Mouse (Mus musculus): ENCODE data around the gene 9930104L06Rik. TPM values are rescaled to one million over a fixed set of nuclear protein-coding genes. Genes with fewer than 3 reads are reported as not detected.

The 9930104L06Rik gene
- total RNA-seq (2014; rRNA removed) (15.6 and 21.7 TPM in 2 replicates), polyA plus RNA-seq (2015; fragmentation: Nextera tagmentation; extraction: Ambion mirVana) (8.9 and 9.3 TPM in 2 replicates)

- WGBS, result under 1% methylated on average over 52 of the region's 52 CpGs
- no peak for TF ChIP-seq CTCF (IDR thresholded peaks at IDR 0.05)
Observed at GRCm38 (mm10) chr4:124936613-124937471, at the start of gene 9930104L06Rik. Gene 9930104L06Rik, plus strand, starts transcription at chr4:124937048.

GRCm38 (mm10) chr4:124888702-124889101, 48.1 kb upstream of the 9930104L06Rik start:
- Histone ChIP-seq H3K4me3 (ENCODE audit: low read depth, low read length) (no peak overlapping the region), H3K9ac (replicated peaks; ENCODE audit: low read length, poor library complexity, severe bottlenecking) (no peak overlapping the region), H3K4me2 (ENCODE audit: low read depth, low read length, poor library complexity, severe bottlenecking) (no peak overlapping the region), H3K27ac (ENCODE audit: low read depth, low read length) (no peak overlapping the region), H3K9me3 (ENCODE audit: low read length) (no peaks in the 10 kb centered on the region), H3K4me1 (ENCODE audit: insufficient read depth, low read length) (no peaks in the 10 kb centered on the region; the same call in 1 of the 2 replicates), H3K27me3 (ENCODE audit: insufficient read depth, low read length) (no peaks in the 10 kb centered on the region), H3K36me3 (ENCODE audit: insufficient read depth, low read length) (0 out of 2 replicates have a peak, but pooled peaks cover 4% of the 10 kb centered on the region)
- DNase-seq (ENCODE audit: low spot score) (no peak), ATAC-seq (ENCODE audit: low FRiP score) (no peak)
- no peak for TF ChIP-seq CTCF (IDR thresholded peaks at IDR 0.05)
- WGBS, result 63% methylated on average over 7 of the region's 7 CpGs

More at GRCm38 (mm10) chr4:124936613-124937471, at the start of gene 9930104L06Rik:
- DNase-seq (ENCODE audit: low spot score) (peak; percentile 99), ATAC-seq (ENCODE audit: low FRiP score) (peak; percentile 99)
- Histone ChIP-seq H3K9ac (replicated peaks; ENCODE audit: low read length, poor library complexity, severe bottlenecking) (peak within 1 kb of the TSS; percentile 56), H3K36me3 (ENCODE audit: insufficient read depth, low read length) (0 out of 2 replicates have a peak, but pooled peaks cover 8% of the 10 kb centered on the region), H3K4me1 (ENCODE audit: insufficient read depth, low read length) (peaks cover 3% of the 10 kb centered on the region), H3K27ac (ENCODE audit: low read depth, low read length) (no peak within 1 kb of the TSS), H3K9me3 (ENCODE audit: low read length) (no peaks in the 10 kb centered on the region), H3K27me3 (ENCODE audit: insufficient read depth, low read length) (no peaks in the 10 kb centered on the region), H3K4me2 (ENCODE audit: low read depth, low read length, poor library complexity, severe bottlenecking) (peak within 1 kb of the TSS; percentile 91), H3K4me3 (ENCODE audit: low read depth, low read length) (peak within 1 kb of the TSS; percentile 58)

- DNase-seq (ENCODE audit: low spot score) (no peak), ATAC-seq (ENCODE audit: low FRiP score) (no peak)
- WGBS, result 88% methylated on average over 2 of the region's 2 CpGs
- Histone ChIP-seq H3K9me3 (ENCODE audit: low read length) (no peaks in the 10 kb centered on the region), H3K9ac (replicated peaks; ENCODE audit: low read length, poor library complexity, severe bottlenecking) (no peak overlapping the region), H3K27ac (ENCODE audit: low read depth, low read length) (no peak overlapping the region), H3K4me3 (ENCODE audit: low read depth, low read length) (no peak overlapping the region), H3K27me3 (ENCODE audit: insufficient read depth, low read length) (no peaks in the 10 kb centered on the region), H3K4me2 (ENCODE audit: low read depth, low read length, poor library complexity, severe bottlenecking) (no peak overlapping the region), H3K36me3 (ENCODE audit: insufficient read depth, low read length) (0 out of 2 replicates have a peak, but pooled peaks cover 4% of the 10 kb centered on the region), H3K4me1 (ENCODE audit: insufficient read depth, low read length) (0 out of 2 replicates have a peak, but pooled peaks cover 3% of the 10 kb centered on the region)
- TF ChIP-seq CTCF (IDR thresholded peaks at IDR 0.05), result no peak
Observed at GRCm38 (mm10) chr4:124889935-124890334, 46.9 kb upstream of the 9930104L06Rik start.

GRCm38 (mm10) chr4:124890831-124891230, 46.0 kb upstream of the 9930104L06Rik start:
- Histone ChIP-seq H3K9me3 (ENCODE audit: low read length) (no peaks in the 10 kb centered on the region), H3K4me1 (ENCODE audit: insufficient read depth, low read length) (0 out of 2 replicates have a peak, but pooled peaks cover 3% of the 10 kb centered on the region), H3K9ac (replicated peaks; ENCODE audit: low read length, poor library complexity, severe bottlenecking) (no peak overlapping the region), H3K4me3 (ENCODE audit: low read depth, low read length) (no peak overlapping the region), H3K27ac (ENCODE audit: low read depth, low read length) (no peak overlapping the region), H3K27me3 (ENCODE audit: insufficient read depth, low read length) (no peaks in the 10 kb centered on the region; the same call in 1 of the 2 replicates), H3K36me3 (ENCODE audit: insufficient read depth, low read length) (0 out of 2 replicates have a peak, but pooled peaks cover 1% of the 10 kb centered on the region), H3K4me2 (ENCODE audit: low read depth, low read length, poor library complexity, severe bottlenecking) (no peak overlapping the region)
- DNase-seq (ENCODE audit: low spot score), result no peak
- WGBS, result 80% methylated on average over 5 of the region's 5 CpGs
- no peak for TF ChIP-seq CTCF (IDR thresholded peaks at IDR 0.05)
- ATAC-seq (ENCODE audit: low FRiP score), result no peak

- H3K4me3 ChIP-seq (ENCODE audit: low read depth, low read length), result peak overlapping the region; percentile 49
- H3K27me3 ChIP-seq (ENCODE audit: insufficient read depth, low read length), result no peaks in the 10 kb centered on the region; the same call in 1 of the 2 replicates
- H3K4me2 ChIP-seq (ENCODE audit: low read depth, low read length, poor library complexity, severe bottlenecking), result peak overlapping the region; percentile 72
- peak overlapping the region; percentile 66 for H3K9ac ChIP-seq (replicated peaks; ENCODE audit: low read length, poor library complexity, severe bottlenecking)
- 0 out of 2 replicates have a peak, but pooled peaks cover 3% of the 10 kb centered on the region for H3K4me1 ChIP-seq (ENCODE audit: insufficient read depth, low read length)
- WGBS, result 22% methylated on average over 6 of the region's 6 CpGs
- H3K36me3 ChIP-seq (ENCODE audit: insufficient read depth, low read length), result no peaks in the 10 kb centered on the region
- ATAC-seq (ENCODE audit: low FRiP score) (no peak), DNase-seq (ENCODE audit: low spot score) (no peak)
- no peak for TF ChIP-seq CTCF (IDR thresholded peaks at IDR 0.05)
- H3K9me3 ChIP-seq (ENCODE audit: low read length), result no peaks in the 10 kb centered on the region
- H3K27ac ChIP-seq (ENCODE audit: low read depth, low read length), result peak overlapping the region; percentile 38; the same call in 1 of the 2 replicates
Observed at GRCm38 (mm10) chr4:124893769-124894168, 43.1 kb upstream of the 9930104L06Rik start.
